Mouse (Mus musculus) 3T3-L1 (cell line): Measurements from ENCODE around the gene Fcrla.

ENCODE experiments used
- DNase-seq: peaks from one replicate; pipeline ENCODE4 v3.0.0-alpha.2; 2015; ENCODE audit warnings: low read depth, low spot score

The Fcrla gene

DNA sequence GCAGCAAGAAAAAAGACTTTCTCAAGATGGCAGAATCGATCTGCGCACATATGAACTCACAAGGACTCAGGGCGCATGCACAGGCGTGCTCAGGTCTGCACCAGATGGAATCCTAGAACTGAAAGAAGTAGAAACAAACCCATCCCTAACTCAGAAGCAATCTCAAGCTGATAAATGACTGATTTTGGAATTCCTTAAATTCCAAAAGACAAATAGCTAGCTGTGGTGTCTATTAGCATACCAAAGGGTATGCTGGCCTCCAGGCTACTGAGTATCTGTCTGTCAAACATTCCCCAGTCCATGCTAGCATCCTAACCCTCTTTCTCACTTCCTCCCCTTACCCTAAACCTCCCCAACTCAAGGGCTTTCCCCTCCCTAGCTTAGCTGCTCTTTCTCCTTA is 38.1 kb downstream of the Fcrla start:
- peak; percentile 53 for DNase-seq

DNA sequence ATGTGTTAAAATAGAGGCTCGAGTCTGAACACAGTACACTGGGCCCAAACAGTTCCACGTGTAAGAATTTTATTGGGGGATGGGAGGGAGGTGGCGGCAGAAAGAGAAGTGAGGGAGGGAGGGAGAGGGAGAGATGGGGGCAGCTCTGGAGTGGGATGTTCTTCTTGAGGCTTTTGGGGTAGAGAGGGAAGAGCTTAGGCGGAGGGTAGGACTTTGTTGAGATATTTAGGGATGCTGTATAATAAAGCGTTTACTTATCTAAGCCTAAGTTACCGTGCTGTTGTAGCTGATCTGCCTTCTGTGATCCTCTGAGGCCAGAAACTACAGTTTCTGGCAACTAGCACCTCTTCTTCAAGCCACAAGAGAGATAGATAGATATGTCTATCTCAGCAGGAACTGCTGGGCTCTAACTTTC is 41.3 kb downstream of the Fcrla start:
- DNase-seq: no peak

DNA sequence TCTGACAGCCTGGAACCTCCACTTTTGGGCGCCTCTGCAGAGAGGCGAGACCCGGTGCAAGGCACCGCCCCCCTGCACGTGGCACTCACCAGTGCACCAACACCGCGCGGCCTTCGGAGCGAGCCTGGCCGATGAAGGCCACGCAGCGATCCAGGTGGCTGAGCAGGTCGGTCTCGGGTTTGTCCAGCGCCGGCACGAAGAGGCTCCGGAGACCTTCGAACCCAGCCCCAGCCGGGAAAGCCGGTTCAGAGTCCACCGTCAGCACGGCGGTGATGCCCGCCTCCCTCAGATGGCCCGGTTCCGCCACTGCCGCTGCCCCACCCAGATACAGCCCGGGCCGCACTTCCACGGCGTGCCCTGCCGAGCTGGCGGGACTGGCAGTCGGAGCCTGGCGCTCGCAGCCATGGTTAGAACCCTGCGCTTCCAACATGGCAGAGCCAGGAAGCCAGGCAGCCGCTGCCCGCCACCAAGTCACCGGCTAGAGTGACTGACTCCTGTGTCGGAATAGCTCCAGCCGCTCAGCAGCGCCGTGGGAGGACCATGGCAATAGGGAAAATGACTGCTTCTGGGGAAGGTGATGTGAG is 42.3 kb downstream of the Fcrla start, which contains the start of the genes Gm26620 and Dusp12:
Gm26620 (plus strand) TSS at position 88 of the 584 bp plus-strand sequence.
Dusp12 (minus strand) TSS at position 563 of the 584 bp plus-strand sequence.
- peak; percentile 95 for DNase-seq

DNA sequence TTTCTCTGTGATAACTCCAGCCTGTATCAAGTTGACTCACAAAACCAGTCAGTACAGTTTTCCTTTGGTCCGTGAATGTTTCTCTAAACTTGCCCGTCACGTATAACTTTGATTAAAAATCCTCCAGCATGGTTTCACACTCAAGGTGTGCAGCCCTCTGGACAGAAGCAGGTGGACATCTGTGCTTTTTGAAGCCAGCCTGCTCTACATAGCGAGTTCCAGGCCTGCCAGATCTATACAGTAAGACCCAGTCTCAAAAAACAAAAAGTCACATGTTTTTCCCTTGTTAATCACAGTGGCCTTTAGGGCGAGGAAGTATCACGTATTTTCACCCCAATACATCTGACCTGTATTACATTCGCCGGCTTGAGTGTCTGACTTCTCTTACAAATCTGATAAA is 43.0 kb downstream of the Fcrla start:
- peak; percentile 29 for DNase-seq

DNA sequence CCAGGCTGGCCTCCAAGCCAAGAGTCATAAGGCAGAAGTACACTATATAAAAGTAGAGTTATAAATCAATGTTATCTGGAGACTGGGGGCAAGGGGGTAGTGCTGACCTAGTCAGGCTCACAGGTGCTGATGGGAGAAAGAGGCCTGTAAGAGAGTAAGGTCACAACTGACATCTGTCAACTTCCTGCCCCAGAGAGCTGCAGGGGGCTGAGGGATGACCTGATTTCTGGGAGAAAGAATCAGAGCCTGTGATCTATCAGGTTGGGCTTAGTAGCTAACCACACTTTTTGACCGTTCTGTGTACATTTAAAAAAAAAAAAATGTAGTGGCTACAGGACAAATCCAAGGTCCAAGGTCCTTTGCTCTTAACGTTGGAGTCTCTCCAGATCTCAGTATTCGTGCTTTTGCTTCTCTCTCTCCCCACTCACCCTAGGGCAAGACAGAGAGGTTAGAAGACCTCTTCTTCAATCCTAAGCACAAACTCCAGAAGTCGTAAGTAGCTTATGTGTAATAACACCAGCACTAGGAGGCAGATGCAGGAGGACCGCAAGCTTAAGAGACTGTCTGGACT is 44.4 kb downstream of the Fcrla start:
- no peak for DNase-seq

DNA sequence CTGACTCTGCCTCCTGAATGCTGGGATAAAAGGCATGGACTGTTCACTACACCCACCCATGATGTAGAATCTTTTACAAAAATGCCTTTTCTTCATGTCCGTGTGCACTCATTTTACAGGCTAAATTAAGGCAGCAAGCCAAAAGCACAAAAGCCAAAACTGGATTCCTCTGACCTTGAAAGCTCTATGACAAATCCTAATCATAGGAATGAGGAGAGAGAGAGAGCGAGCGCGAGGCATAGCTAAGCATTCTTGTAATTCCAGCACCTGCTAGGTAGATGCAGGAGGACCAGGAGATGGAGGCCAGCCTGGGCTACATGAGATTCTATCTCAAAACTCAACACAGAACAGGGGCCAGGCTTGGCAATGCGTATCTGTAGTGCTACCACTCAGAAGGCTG is 50.5 kb downstream of the Fcrla start:
- DNase-seq: no peak

DNA sequence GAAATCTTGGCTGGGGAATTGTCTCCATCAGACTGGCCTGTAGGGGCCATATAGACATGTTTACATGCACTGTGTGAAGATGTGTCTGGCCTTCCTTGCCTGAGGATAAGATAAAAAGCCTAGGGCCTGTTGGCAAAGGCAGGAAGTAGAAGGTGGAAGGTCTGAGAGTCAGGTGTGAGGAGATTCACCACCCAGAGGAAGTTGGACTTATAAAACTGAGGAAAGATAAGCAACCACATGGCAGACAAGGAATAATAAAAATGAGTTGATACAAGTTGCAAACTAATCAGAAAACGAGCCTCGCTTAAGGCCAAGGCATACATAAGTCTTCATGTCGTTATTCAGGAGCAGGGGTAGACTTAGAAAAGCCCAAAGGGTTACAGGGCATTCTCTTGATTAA is 51.7 kb downstream of the Fcrla start:
- DNase-seq: no peak

DNA sequence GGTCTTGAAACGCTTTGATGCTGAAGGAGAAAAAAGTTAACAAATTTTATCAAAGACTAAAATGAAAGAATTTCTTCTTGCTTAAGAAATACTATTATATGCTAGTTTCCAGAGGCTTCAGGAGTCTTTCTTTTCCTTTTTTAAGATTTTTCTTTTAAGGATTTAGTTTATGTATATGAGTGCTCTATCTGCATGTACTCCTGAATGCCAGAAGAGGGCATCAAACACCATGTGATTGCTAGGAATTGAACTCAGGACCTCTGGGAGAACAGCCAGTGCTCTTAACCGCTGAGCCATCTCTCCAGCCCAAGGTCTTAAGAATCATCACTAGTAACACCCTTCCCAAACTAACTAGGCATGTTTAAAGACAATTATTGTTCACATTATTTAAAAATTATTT is 55.4 kb downstream of the Fcrla start:
- DNase-seq: no peak

DNA sequence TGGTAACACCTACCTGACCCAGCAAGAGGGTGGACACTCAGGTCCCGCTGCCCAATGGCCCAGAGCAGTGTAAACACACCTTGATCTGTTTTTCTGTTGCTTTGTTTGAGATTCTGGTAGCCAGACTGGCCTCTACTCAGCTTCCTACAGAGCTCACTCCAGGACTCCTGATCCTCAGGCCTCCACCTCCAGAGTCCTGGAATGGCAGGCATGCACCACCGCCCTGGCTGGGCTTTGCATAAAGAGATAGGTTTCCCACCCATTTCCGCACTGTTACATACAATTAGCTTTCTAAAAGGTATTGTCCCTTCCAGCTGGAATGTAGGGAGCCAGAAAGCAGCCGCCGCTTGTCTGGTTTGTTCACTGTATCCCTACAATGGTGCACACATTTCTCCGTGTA is 56.0 kb downstream of the Fcrla start:
- DNase-seq: no peak

DNA sequence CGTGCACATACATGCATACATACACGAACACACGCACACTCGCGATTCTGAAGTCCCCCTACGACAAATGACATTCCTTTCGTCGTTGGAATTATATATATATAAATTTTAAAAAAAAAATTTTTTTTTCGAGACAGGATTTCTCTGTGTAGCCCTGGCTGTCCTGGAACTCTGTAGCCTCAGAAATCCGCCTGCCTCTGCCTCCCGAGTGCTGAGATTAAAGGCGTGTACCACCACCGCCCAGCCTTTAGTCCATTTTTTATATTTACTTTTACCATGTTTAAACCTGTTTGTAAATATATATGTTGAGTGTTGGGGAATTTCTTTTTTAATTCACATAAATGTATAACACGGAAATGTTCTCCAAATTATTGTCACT is 58.5 kb downstream of the Fcrla start:
- DNase-seq: no peak

DNA sequence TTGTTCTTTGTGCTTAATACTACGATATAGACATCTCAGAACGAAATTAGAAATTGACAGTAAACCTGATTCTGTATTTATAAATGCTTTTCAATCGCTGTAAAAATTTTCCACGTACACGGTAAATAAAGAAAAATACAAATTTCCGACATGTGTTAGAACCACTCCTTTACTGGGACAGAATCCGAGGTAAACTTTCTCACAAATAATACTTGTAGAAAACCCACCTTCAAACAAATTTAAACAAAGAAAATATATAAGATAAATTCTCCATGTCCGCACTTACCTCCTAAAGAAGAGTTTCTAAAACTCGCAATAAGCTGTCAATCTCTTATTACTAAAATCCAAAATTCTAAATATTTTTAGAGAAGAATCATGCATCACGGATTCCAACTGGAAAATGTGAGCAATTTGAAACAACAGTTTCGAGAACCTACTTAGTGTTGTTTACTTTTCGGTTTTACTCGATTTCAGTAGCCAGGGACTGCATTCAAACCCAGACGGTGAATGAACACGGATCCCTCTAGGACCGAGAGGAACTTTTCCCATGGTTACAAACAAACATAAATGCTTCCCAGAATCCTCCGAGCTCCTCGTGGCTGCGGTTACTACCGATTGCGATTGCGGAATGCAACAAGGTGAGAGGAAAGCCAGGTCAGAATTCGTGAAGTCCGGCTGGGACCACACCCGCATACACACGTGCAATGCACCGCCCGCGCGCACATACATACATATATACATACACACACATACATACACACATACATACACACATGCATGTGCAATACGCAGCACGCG is 59.1 kb downstream of the Fcrla start:
- DNase-seq: peak; percentile 95

DNA sequence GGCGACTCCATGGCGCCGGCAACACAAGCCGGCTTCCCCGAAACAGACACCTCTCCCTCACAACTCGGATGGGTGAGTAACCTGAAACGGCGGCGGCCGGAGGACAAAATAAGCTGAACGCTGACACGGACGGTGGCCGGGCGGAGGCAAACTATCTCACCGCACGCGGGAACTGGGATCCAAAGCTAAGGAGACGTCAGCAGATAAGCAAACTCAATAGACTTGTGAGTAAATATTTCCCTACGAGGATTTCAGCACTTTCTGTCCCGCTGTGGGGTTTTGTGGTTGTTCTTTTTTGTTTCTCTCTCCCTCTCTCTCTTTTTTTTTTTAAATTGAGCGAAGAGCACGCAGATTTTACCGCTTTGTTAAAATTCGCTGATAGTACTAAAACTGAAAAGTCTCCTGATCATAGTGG is 59.7 kb downstream of the Fcrla start, which contains the start of gene Atf6:
Atf6 (minus strand) TSS at position 81 of the 415 bp plus-strand sequence.
- peak; percentile 96 for DNase-seq
